Mouse (Mus musculus): ENCODE data around the gene Pomgnt1.

- no peak for TF ChIP-seq CTCF (IDR thresholded peaks at IDR 0.05; ENCODE audit: low read depth)
- no peak for TF ChIP-seq EP300 (IDR thresholded peaks at IDR 0.05; ENCODE audit: low read depth)
These were observed 29.1 kb downstream of the Pomgnt1 start for GRCm38 (mm10) chr4:116152702-116153101.
